Mouse (Mus musculus): ENCODE data around the gene Svs6. TPM values are rescaled to one million over a fixed set of nuclear protein-coding genes. Genes with fewer than 3 reads are reported as not detected.
"Not testable (repeated sequence)": the region's sequence is repeated elsewhere in the genome, so short reads cannot be mapped to it uniquely, and the experiment has no call there.

Svs6 gene
- total RNA-seq (2021): not detected

DNA sequence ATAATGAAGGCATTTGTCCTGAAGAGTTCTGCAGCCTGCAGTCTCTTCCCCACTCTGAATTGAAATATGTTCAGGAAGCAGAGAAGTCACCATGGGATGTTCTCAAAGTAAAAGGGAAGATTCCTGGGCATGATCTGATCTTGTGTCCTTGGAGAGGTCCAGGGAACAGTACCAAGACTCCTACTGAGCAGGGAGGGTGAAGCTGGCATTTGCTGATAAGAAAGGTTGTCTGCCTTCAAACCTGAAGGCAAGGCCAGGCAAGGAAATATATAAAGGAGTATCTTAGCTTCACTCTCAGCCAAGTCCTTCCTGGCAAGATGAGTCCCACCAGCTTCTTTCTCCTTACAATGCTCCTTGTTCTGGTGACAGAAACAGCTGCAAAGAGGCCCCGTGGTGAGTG is at the start of gene Svs6:
Gene Svs6 (plus strand): TSS at position 301 of the 400 bp plus-strand sequence.
- not testable (repeated sequence) for DNase-seq

DNA sequence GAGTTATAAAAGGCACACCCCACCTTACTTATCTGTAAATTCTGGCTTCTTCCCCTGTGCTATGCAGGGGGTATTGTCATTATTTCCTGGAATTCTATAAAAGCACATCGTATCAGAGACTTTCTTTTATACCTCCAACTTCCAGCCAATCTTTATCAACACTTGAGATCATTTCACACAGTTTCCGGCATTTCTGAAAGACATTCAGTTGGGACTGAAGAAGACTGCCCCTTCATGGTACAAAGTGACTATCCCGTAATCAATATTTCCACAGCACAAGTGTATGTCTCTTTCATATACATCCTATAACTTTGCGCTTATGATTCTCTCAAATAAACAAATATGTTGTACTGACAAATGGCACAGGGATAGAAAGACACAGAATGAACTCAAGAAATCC is 38.2 kb upstream of the Svs6 start, which contains the start of gene Svs4:
Gene Svs4 (minus strand): TSS at position 101 of the 400 bp plus-strand sequence.
- DNase-seq: no peak

DNA sequence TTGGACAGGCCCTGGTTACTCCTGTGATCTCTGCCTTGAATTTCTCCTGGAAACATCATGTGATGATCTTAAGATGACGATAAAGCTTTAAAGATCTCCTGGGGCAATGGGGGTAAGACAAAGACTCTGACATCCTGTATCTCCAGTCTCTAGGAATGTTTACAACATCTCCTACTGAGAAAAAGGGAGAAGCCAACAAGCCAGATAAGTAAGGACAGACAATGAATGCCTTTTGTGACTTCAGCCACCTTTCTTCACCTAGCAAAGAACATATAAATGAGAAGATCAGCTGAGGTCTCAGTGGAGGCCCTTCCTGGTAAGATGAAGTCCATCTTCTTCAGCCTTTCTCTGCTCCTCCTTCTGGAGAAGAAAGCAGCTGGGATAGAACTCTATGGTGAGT is 27.6 kb upstream of the Svs6 start, which contains the start of gene Svs3a:
Gene Svs3a (plus strand): TSS at position 301 of the 400 bp plus-strand sequence.
- DNase-seq: not testable (repeated sequence)

DNA sequence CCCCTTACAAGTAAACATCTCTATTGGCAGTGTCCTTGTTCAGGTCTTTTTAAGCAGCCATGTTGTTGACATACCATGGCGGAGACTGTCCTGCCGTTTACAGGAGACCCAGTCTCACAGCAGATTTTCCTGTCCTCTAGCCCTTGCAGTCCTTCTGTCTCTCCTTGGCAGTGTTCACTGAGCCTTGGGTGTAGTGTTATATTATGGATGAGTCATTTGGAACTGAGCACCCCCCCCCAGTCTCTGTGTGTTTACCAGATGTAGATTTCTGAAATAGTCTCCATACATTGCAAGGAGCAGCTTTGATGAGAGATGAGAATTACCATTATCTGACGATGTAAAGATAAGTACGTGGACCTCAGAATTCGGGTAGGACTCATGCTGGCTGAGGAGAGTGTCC is 4.0 kb upstream of the Svs6 start:
- no peak for DNase-seq

DNA sequence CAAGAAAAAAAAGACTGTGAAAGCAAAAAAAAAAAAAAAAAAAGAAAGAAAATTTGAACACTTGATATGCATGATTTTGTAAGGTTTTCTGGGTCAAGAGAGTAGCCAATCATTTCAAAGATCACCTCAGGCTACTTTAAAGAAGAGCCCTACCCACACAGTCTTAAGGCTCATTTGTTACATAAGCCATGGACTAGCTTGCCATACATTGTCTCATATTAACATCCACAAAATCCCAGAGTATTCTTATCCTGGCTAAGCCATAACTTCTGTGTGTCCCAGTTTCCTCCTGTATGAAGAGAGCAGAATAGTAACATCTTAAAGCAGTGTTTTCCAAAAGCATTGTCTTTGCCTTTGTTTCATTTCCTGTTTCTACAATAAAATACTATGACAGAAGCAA is 1.1 kb upstream of the Svs6 start:
- not testable (repeated sequence) for DNase-seq

DNA sequence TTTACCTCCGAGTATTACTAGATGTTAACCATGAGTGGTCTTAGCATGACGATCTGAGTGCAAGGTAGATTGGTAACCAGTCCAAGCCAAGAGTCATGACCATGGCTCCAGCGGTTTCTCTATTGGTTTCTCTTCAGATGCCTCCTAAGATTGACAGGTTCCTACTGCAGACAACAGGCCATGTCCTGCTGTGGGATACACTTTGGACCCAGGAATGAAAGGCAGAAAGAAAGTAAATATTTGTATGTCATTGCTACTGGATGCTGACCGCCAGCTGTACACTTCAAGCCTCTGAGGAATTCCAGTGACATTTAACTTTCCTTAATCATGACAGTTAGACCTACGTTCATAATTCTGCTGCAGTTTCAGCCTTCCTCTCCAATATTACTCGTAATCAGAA is 4.4 kb downstream of the Svs6 start:
- no peak for DNase-seq

DNA sequence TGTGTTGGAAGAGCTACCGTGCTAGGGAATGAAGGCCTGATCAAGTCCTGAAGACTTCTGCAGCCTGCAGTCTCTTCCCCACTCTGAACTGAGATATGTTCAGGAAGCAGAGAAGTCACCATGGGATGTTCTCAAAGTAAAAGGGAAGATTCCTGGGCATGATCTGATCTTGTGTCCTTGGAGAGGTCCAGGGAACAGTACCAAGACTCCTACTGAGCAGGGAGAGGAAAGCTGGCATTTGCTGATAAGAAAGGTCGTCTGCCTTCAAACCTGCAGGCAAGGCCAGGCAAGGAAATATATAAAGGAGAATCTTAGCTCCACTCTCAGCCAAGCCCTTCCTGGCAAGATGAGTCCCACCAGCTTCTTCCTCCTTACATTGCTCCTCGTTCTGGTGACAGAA is 15.9 kb downstream of the Svs6 start, which contains the start of gene Svs5:
Gene Svs5 (plus strand): TSS at position 301 of the 400 bp plus-strand sequence.
- DNase-seq: not testable (repeated sequence)

DNA sequence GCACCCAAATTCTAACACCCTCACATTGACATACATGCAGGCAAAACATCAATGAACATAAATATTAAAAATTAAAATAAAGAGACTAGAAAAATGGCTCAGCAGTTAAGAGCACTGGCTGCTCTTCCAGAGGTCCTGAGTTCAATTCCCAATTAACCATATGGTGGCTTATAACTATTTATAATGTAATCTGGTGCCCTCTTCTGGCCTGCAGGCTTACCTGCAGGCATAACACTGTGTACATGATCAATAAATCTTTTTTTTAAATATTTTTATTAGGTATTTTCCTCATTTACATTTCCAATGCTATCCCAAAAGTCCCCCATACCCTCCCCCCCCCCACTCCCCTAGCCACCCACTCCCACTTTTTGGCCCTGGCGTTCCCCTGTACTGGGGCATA is 27.2 kb downstream of the Svs6 start:
- not testable (repeated sequence) for DNase-seq

DNA sequence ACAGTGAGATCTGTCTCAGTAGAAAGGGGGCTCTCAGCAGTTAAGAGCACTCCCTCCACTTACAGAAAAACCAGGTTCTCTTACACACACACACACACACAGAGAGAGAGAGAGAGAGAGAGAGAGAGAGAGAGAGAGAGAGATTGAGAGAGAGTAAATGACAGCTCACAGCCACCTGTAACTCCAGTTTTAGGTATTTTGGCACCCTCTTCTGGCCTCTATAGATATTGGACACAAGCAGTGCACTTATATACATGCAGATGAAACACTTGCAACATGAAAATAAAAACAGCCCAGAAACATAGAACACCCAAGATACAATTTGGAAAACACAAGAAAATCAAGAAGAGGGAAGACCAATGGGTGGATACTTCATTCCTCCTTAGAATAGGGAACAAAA is 31.1 kb downstream of the Svs6 start:
- DNase-seq: not testable (repeated sequence)

DNA sequence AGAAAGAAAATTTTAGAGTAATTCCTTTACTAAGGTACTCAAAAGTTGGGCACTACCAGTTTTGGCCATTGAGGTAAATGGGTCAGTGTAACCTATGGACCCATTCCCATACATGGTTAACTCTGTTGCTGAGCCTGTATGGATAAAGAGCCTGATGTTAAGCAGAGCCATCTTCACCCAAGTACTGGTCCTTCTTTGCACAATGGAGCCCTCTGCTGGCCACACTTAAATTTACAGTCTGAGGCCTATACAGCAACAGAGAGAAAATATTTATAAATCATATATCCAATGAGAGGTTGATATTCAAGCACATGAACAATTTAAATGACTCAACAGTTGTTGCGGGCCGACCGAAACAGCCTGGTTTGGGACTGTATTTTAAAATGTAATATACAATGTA is 32.4 kb downstream of the Svs6 start:
- DNase-seq: no peak

DNA sequence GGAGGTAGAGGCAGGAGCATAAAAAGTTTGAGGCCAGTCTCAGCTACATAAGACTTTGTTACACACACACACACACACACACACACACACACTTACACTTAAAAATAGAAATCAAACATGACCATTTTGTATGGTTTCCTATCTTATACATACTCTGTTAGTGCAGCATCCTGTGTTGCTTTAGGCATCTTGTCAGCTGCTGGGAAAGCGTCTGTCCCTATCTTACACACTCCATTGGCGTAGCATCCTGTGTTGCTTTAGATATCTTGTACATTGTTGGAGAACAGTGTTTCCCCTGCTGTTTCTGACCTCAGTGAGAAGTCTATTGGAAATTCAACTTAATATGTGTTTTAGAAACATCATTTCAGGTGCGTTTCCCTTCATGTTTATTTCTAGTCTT is 36.1 kb downstream of the Svs6 start:
- no peak for DNase-seq

DNA sequence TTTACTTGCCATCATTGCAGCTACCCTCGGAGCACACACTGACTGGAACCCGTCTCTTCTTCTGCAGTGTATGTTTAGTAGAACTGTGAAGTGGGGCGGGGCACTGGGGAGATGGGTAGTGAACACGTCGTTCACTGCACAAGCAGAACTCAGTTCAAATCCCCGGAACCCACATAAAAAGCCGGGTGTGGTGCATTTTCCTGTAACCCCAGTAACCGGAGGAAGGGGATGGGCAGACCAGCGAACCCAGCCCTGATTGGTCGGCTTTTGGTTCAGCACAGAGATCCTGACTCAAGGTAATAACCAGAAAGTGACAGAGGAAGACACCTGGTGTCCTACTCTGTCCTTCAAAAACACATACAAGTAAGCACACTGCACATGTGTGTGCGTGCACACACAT is 36.8 kb downstream of the Svs6 start:
- no peak for DNase-seq

DNA sequence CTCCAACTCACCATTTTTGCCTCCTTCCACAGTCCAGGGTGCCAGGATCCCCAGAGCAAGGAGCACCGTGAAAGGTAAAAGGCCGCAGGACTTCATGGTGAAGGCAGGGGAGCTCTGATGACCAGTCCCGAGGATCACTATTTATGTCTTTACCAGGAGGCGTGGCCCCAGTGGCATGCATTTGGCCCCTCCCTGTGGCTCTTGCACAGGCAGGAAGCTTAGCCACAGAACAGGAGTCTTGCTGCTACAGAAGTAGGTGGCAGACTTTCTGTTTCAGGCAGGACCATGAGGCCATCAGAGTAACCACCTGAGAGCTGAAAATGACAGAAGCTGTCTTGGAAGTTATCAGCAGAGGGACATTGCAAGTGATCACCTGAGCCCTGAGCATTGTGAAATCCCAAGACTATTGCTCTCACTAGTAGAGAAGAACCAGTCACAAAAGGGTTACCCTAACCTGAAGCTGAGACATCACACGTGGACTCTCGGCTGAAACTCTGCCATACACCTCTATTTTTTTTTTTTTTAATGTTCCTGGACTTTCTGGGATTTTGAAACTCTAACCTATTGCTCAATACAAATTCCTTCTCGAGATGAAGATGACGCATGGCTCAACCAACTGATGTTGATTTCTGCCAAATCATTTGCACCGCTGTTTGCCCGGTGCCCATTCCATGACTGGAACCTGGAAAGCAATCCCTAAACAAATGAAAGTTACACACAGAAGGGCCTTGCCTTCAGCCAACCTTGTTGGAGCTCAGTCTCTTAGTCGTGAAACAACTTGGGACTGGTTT is 39.8 kb downstream of the Svs6 start:
- DNase-seq: no peak

DNA sequence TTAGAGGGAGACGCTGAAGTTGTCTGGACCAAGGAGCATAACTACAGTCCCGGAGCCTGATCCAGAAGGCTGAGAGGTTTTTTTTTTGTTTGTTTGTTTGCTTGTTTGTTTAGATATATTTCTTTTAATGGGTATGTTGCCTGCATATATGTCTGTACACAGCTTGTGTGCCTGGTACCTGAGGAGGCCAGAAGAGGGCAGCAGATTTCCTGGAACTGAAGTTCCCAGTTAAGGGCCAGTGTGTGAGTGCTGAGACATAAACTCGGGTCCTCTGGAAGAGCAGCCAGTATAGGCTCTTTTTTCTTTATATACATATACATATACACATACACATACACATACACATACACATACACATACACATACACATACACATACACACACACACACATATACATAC is 41.8 kb downstream of the Svs6 start:
- no peak for DNase-seq

DNA sequence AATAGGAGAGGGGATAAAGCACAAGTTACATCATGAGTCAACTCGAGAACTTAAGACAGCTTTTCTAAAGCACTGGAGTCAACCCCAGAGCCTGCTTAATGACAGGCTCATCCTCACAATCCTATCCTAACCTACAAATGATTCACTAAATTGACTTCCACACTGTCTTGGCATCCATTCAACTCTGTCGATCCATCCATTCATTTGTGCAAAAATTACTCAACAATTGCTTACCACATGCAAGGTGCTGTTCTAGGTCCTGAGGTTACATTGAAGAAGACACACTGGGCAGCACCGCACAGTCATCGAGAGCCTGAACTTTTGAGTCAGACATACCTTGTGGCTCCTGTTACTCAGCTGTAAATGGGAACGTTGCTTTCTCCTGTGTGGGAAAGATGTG is 42.5 kb downstream of the Svs6 start:
- no peak for DNase-seq

DNA sequence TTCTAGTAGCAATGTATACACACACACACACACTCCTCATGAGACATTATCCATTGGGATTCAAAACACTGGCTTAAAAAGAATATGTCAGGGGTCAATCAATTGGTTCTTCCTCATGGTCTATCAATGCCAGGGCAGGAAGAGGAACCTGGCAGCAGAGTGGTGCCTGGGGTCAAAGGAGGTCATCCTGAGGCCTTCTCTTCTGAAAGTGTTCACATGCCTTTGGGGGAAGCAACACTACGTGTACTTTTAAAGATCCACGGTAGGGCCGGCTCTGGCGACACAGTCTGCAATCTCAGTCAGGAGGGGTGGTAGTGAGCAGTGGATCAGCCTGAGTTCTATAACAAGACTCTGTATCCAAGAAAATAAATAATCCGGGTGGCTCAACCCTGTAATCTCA is 43.1 kb downstream of the Svs6 start:
- no peak for DNase-seq

DNA sequence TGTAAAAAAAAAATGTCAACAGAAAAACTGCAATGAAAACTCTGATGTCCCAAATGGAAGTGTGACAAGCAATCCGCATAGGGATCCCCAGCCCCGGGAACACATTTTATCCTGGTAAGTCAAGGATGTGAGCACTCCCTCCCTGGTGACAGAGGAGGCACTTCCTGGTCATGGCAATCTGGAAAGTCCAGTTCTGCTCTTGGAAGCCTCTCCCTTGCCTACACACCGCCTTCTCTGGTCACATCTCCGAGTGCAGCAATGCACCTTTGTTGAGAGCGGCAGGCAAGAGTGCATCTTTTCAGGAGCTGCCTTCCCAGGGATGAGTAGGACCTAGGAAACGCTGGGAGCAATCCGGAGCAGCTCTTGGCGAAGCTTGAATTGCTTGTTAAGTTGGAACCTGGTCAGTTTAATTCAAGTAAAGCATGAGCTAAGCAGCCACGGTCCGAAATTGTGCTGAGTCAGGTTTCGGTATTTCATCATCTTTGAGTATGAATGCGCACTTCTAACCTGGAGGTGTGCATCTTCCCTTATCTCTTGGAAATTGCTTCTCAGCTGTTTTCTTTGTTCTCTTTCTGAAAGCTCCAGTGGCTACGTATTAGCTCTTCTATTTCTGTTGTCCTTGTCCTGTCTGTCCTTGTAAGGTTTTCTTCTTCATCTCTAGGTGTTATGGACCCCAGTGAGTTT is 44.6 kb downstream of the Svs6 start:
- DNase-seq: no peak

DNA sequence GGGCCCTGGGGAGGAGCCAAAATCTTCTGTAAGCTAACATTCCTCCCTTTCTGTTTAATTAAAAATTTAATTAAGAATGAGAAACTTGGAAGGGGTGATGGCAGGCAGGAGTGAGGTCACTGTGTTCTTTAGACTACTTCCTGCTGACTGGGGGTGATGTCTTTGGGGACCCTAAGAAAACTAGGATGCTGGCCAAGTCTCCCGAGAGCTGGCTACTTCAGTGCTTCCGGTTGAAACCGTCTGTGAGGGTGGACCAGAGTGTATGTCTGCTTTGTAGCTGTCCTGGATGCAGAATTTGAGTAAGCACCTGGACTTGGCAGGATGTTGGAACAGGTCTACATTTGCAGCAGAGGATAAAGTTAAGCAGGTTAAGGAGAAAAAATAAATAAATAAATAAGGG is 50.4 kb downstream of the Svs6 start:
- no peak for DNase-seq

Small RNA genes within 50 kb of the gene (microRNA-seq; reads per million reads assigned to microRNA genes)
- gene Mir7678: 0 reads per million in 2 experiments

Other genes with a start within 250 kb of the Svs6 start
- 10 to 100 TPM; 50.4 to 51.2 TPM for gene Stk4, start 246.4 kb upstream of the Svs6 start, total RNA-seq (2021)
- 100 to 1,000 TPM in 1 of 2 experiments, 10 to 100 TPM in 1; 99.4 to 114 TPM for gene Tomm34, start 245.6 kb upstream of the Svs6 start, total RNA-seq (2021)
- gene Kcns1, start 145.6 kb upstream of the Svs6 start, total RNA-seq (2021): 1 to 10 TPM; 4.0 to 4.2 TPM
- not detected for gene Wfdc5, start 134.0 kb upstream of the Svs6 start, total RNA-seq (2021)
- gene Wfdc12, start 126.1 kb upstream of the Svs6 start, total RNA-seq (2021): not detected
- not detected for gene Wfdc15a, start 116.6 kb upstream of the Svs6 start, total RNA-seq (2021)
- gene Wfdc15b, start 95.1 kb upstream of the Svs6 start, total RNA-seq (2021): not detected
- gene Svs2, start 78.3 kb upstream of the Svs6 start, total RNA-seq (2021): not detected
- not detected for gene Svs3b, start 60.1 kb upstream of the Svs6 start, total RNA-seq (2021)
- not detected for gene Svs4, start 38.3 kb upstream of the Svs6 start, total RNA-seq (2021)
- not detected for gene Svs3a, start 27.5 kb upstream of the Svs6 start, total RNA-seq (2021)
- gene Svs5, start 16.0 kb downstream of the Svs6 start, total RNA-seq (2021): not detected
- gene Slpi, start 72.3 kb downstream of the Svs6 start, total RNA-seq (2021): 1 to 10 TPM in 1 of 2 experiments, under 1 TPM in 1; 0.85 to 1.4 TPM
- under 1 TPM; 0.35 to 0.46 TPM for gene Rbpjl, start 86.4 kb downstream of the Svs6 start, total RNA-seq (2021)
- gene Matn4, start 88.4 kb downstream of the Svs6 start, total RNA-seq (2021): 10 to 100 TPM; 13.0 to 13.4 TPM
- gene Sdc4, start 127.1 kb downstream of the Svs6 start, total RNA-seq (2021): 100 to 1,000 TPM; 102 to 129 TPM
- gene Sys1, start 140.2 kb downstream of the Svs6 start, total RNA-seq (2021): 10 to 100 TPM; 37.7 to 42.3 TPM
- gene Gm20458, start 144.2 kb downstream of the Svs6 start, total RNA-seq (2021): 10 to 100 TPM in 1 of 2 experiments, 1 to 10 TPM in 1; 7.0 to 13.3 TPM
- not detected for gene Trp53tg5, start 157.0 kb downstream of the Svs6 start, total RNA-seq (2021)
- gene Dbndd2, start 169.4 kb downstream of the Svs6 start, total RNA-seq (2021): 100 to 1,000 TPM; 108 to 110 TPM
- gene Pigt, start 180.8 kb downstream of the Svs6 start, total RNA-seq (2021): 10 to 100 TPM; 76.6 to 84.5 TPM
- gene Wfdc2, start 245.7 kb downstream of the Svs6 start, total RNA-seq (2021): not detected

All from layer of hippocampus, postnatal 36 days (tissue).